Mouse (Mus musculus): ENCODE measurements around the gene Btnl4. TPM values are rescaled to one million over a fixed set of nuclear protein-coding genes. Genes with fewer than 3 reads are reported as not detected.

Btnl4 gene
- polyA plus RNA-seq, 1 experiment, result 0.09 TPM

DNA sequence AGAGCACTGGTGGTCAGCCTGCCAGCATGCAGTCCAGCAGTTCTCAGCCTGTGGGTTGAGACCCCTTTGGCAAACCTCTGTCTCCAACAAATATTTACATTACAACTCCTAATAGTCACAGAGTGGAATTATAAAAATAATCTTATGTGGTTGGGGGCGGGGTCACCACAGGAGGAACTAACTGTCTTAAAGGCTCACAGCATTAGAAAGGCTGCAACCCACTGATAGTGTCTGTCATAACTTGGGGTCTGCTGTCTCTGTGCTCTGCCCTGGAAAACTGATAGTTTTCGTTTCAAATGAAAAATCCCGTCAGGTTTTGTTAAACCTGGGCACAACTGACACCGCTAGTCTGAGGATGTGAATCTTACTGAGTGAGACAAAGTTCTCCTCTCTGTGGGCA is 19.4 kb downstream of the Btnl4 start:
- Histone ChIP-seq H3K27ac (ENCODE audit: control insufficient read depth, insufficient read depth, low read depth, low read length) (no peak overlapping the region), H3K4me1 (ENCODE audit: control insufficient read depth, insufficient read depth, low read length) (no peaks in the 10 kb centered on the region), H3K36me3 (ENCODE audit: control insufficient read depth, insufficient read depth, low read length) (no peaks in the 10 kb centered on the region), H3K27me3 (ENCODE audit: control insufficient read depth, insufficient read depth, low read length) (no peaks in the 10 kb centered on the region), H3K4me3 (ENCODE audit: control insufficient read depth, low read depth, low read length) (no peak overlapping the region)
- TF ChIP-seq CTCF (IDR thresholded peaks at IDR 0.05; ENCODE audit: control insufficient read depth, insufficient read depth, insufficient replicate concordance, low read depth, low read length) (no peak), POLR2A (IDR thresholded peaks at IDR 0.05; ENCODE audit: control insufficient read depth, low read depth, low read length) (no peak)

DNA sequence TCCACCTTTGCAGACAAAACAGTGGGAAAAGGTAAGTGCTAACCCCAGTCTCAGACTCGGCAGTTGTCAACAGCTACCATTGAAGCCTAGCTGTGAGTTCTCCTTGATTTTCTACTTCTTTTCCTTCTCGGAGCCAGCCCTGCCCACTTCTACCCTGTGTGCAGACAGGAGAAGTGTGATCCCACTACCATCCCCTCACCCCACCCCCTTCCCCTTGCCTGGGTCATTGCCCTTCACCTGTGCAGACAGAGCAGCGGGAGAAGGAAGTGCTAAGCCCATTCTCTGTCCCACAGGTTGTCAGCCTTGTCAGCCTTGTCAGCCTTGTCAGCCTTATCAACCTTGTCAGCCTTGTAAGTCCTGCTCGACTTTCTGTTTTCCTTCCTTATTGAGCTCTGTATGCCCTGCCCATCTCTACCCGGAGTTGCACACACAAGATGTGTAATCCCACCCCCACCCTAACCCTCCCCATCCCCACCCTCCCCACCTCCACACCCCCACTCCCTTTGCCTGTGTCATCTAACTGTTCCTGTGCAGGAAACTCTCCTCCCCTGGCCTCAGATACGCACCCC is 28.6 kb downstream of the Btnl4 start:
- no peak overlapping the region for H3K4me3 ChIP-seq (ENCODE audit: control insufficient read depth, low read depth, low read length)
- TF ChIP-seq CTCF (IDR thresholded peaks at IDR 0.05; ENCODE audit: control insufficient read depth, insufficient read depth, insufficient replicate concordance, low read depth, low read length) (no peak), POLR2A (IDR thresholded peaks at IDR 0.05; ENCODE audit: control insufficient read depth, low read depth, low read length) (no peak)
- no peaks in the 10 kb centered on the region for H3K4me1 ChIP-seq (ENCODE audit: control insufficient read depth, insufficient read depth, low read length)
- H3K36me3 ChIP-seq (ENCODE audit: control insufficient read depth, insufficient read depth, low read length), result no peaks in the 10 kb centered on the region; the same call in 1 of the 2 replicates
- H3K27me3 ChIP-seq (ENCODE audit: control insufficient read depth, insufficient read depth, low read length), result no peaks in the 10 kb centered on the region
- no peak overlapping the region for H3K27ac ChIP-seq (ENCODE audit: control insufficient read depth, insufficient read depth, low read depth, low read length)

DNA sequence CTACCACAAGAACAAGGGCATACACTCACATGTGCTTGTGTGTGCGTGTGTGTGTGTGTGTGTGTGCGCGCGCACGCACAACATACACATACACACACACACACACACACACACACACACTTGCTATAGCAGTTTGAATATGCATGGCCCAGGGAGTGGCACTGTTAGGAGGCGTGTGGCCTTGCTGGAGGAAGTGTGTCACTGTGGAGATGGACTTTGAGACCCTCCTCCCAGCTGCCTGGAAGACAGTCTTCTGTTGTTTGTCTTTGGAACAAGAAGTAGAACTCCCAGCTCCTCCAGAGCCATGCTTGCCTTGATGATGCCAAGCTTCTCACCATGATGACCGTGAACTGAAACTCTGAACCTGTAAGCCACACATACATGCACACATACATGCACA is 35.1 kb downstream of the Btnl4 start:
- TF ChIP-seq POLR2A (IDR thresholded peaks at IDR 0.05; ENCODE audit: control insufficient read depth, low read depth, low read length) (no peak), CTCF (IDR thresholded peaks at IDR 0.05; ENCODE audit: control insufficient read depth, insufficient read depth, insufficient replicate concordance, low read depth, low read length) (no peak)
- Histone ChIP-seq H3K36me3 (ENCODE audit: control insufficient read depth, insufficient read depth, low read length) (no peaks in the 10 kb centered on the region), H3K27me3 (ENCODE audit: control insufficient read depth, insufficient read depth, low read length) (no peaks in the 10 kb centered on the region), H3K27ac (ENCODE audit: control insufficient read depth, insufficient read depth, low read depth, low read length) (no peak overlapping the region), H3K4me3 (ENCODE audit: control insufficient read depth, low read depth, low read length) (no peak overlapping the region), H3K4me1 (ENCODE audit: control insufficient read depth, insufficient read depth, low read length) (no peaks in the 10 kb centered on the region)

DNA sequence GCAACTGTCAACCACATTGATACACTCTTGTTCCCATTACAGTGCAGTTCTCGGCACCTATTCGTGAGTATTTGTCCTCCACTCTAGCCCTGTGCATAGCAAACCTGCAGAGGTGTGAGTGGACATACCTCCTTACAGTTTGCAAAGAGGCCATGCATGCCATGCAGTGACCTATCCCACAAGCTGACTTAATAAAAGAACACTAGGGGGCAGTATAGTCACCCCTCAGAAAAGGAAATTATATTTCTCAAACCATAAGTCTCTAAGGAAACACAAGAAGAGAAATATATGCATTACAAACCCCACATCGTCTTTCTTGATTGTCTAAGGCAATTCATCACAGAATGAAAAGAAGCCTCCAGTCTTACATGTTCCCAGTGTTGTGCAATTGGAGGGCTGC is 37.3 kb downstream of the Btnl4 start:
- H3K36me3 ChIP-seq (ENCODE audit: control insufficient read depth, insufficient read depth, low read length), result no peaks in the 10 kb centered on the region
- TF ChIP-seq POLR2A (IDR thresholded peaks at IDR 0.05; ENCODE audit: control insufficient read depth, low read depth, low read length), result no peak
- no peak for TF ChIP-seq CTCF (IDR thresholded peaks at IDR 0.05; ENCODE audit: control insufficient read depth, insufficient read depth, insufficient replicate concordance, low read depth, low read length)

DNA sequence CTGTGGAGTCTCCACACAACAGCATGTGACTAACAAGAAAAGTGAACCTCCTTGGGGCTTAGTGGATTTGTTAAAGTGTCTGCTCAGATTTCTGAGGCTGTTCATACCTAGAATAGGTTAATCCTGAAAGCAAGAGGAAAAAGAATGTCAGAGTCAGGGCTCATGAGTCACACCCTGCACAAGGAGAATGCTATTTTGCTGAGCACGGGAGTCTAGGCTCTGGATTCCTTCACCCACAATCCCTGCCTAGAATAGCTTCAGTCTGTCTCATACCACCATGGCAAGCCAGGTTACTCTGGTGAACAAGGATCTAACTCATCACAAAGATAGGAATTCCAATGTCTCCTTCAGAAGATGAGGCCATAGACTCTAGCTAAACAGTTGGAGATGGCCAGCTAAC is 38.5 kb downstream of the Btnl4 start:
- no peak for TF ChIP-seq POLR2A (IDR thresholded peaks at IDR 0.05; ENCODE audit: control insufficient read depth, low read depth, low read length)
- no peak for TF ChIP-seq CTCF (IDR thresholded peaks at IDR 0.05; ENCODE audit: control insufficient read depth, insufficient read depth, insufficient replicate concordance, low read depth, low read length)
- Histone ChIP-seq H3K4me1 (ENCODE audit: control insufficient read depth, insufficient read depth, low read length) (no peaks in the 10 kb centered on the region), H3K27ac (ENCODE audit: control insufficient read depth, insufficient read depth, low read depth, low read length) (no peak overlapping the region), H3K36me3 (ENCODE audit: control insufficient read depth, insufficient read depth, low read length) (no peaks in the 10 kb centered on the region), H3K27me3 (ENCODE audit: control insufficient read depth, insufficient read depth, low read length) (no peaks in the 10 kb centered on the region), H3K4me3 (ENCODE audit: control insufficient read depth, low read depth, low read length) (no peak overlapping the region)

More for the DNA sequence above, 37.3 kb downstream of the Btnl4 start:
- Histone ChIP-seq H3K27me3 (ENCODE audit: control insufficient read depth, insufficient read depth, low read length) (no peaks in the 10 kb centered on the region), H3K27ac (ENCODE audit: control insufficient read depth, insufficient read depth, low read depth, low read length) (no peak overlapping the region), H3K4me1 (ENCODE audit: control insufficient read depth, insufficient read depth, low read length) (no peaks in the 10 kb centered on the region), H3K4me3 (ENCODE audit: control insufficient read depth, low read depth, low read length) (no peak overlapping the region)

DNA sequence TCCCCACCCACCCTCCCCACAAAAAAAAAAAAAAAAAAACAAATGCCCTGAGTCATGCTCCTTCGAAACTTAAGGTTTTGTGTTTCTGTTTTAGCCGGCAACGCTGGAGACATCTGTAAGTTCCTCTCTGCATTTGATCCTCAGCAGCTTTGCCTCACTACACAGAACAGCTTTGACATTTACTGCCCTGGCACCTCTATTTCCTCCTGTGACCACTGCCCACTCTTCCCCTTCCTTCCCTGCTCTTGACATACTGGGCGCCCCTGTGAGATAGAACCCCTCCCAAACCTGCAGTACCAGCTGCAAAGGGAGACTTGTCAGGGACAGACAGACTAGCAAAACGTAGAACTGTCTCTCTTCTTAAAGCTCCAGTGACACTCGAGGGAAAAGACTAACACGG is 39.5 kb downstream of the Btnl4 start:
- no peaks in the 10 kb centered on the region for H3K27me3 ChIP-seq (ENCODE audit: control insufficient read depth, insufficient read depth, low read length)
- H3K27ac ChIP-seq (ENCODE audit: control insufficient read depth, insufficient read depth, low read depth, low read length), result no peak overlapping the region
- no peak overlapping the region for H3K4me3 ChIP-seq (ENCODE audit: control insufficient read depth, low read depth, low read length)
- H3K4me1 ChIP-seq (ENCODE audit: control insufficient read depth, insufficient read depth, low read length), result no peaks in the 10 kb centered on the region
- no peaks in the 10 kb centered on the region for H3K36me3 ChIP-seq (ENCODE audit: control insufficient read depth, insufficient read depth, low read length)
- no peak for TF ChIP-seq POLR2A (IDR thresholded peaks at IDR 0.05; ENCODE audit: control insufficient read depth, low read depth, low read length)
- no peak for TF ChIP-seq CTCF (IDR thresholded peaks at IDR 0.05; ENCODE audit: control insufficient read depth, insufficient read depth, insufficient replicate concordance, low read depth, low read length)

DNA sequence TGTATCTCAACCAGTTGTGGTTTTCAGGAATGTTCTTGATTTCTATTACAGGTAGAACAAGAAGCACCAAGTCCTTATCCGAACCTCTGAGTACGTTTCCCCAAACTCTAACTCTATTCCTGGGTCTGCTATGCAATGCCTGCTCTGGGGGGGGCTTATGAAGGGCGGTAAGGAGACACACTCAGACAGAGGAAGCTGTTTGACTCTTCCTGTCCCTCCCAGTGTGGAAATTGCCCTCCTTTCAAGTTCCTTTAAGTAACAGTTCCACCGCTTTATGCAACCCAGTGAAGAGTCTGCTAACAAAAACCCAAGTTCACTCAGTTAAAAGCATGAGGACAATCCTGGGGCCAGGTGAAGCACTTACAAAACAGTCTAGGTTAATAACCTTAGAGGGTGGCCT is 40.0 kb downstream of the Btnl4 start:
- no peak for TF ChIP-seq POLR2A (IDR thresholded peaks at IDR 0.05; ENCODE audit: control insufficient read depth, low read depth, low read length)
- no peak for TF ChIP-seq CTCF (IDR thresholded peaks at IDR 0.05; ENCODE audit: control insufficient read depth, insufficient read depth, insufficient replicate concordance, low read depth, low read length)
- Histone ChIP-seq H3K4me3 (ENCODE audit: control insufficient read depth, low read depth, low read length) (no peak overlapping the region), H3K4me1 (ENCODE audit: control insufficient read depth, insufficient read depth, low read length) (no peaks in the 10 kb centered on the region), H3K27ac (ENCODE audit: control insufficient read depth, insufficient read depth, low read depth, low read length) (no peak overlapping the region), H3K27me3 (ENCODE audit: control insufficient read depth, insufficient read depth, low read length) (no peaks in the 10 kb centered on the region), H3K36me3 (ENCODE audit: control insufficient read depth, insufficient read depth, low read length) (no peaks in the 10 kb centered on the region)

DNA sequence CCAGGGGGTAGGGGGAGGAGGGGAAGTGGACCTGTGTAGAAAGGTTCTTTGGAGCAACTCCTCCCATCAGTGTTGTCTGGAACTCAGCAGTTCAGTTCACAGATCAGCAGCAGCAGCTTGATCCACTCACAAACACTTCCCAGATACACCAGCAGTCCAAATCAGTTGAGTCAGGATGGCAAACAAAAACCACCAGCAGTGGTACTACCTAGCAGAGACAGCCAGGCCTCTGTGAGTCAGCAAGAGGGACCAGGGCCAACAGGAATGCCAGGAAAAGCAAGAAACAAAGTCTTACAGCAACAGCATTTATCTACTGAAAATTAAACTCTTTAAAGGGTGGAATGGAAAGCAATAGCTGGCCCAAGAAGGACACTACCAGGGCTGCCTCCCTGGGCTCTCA is 49.5 kb downstream of the Btnl4 start:
- no peaks in the 10 kb centered on the region for H3K4me1 ChIP-seq (ENCODE audit: control insufficient read depth, insufficient read depth, low read length)
- no peak overlapping the region for H3K27ac ChIP-seq (ENCODE audit: control insufficient read depth, insufficient read depth, low read depth, low read length)
- no peak overlapping the region for H3K4me3 ChIP-seq (ENCODE audit: control insufficient read depth, low read depth, low read length)
- no peaks in the 10 kb centered on the region for H3K27me3 ChIP-seq (ENCODE audit: control insufficient read depth, insufficient read depth, low read length)
- H3K36me3 ChIP-seq (ENCODE audit: control insufficient read depth, insufficient read depth, low read length), result no peaks in the 10 kb centered on the region; the same call in 1 of the 2 replicates
- TF ChIP-seq POLR2A (IDR thresholded peaks at IDR 0.05; ENCODE audit: control insufficient read depth, low read depth, low read length) (no peak), CTCF (IDR thresholded peaks at IDR 0.05; ENCODE audit: control insufficient read depth, insufficient read depth, insufficient replicate concordance, low read depth, low read length) (no peak)

Measured in testis, adult 2 months (tissue).